Mouse (Mus musculus) limb, embryonic 15.5 days (tissue): ENCODE measurements around the gene Mbd6. TPM values are rescaled to one million over a fixed set of nuclear protein-coding genes. Genes with fewer than 3 reads are reported as not detected.
"Not testable (repeated sequence)": the region's sequence is repeated elsewhere in the genome, so short reads cannot be mapped to it uniquely, and the experiment has no call there.

Experiments used
- ATAC-seq: fragments of 200-750 bp; cut with Nextera tagmentation; 2 replicates; pipeline ENCODE4 v1.8.0; 2017; ENCODE audit warnings: low read depth, moderate TSS enrichment; ENCODE audit not compliant: insufficient number of reproducible peaks, low FRiP score, low TSS enrichment
- H3K27ac ChIP-seq: fragments of 300-500 bp; sonication (generic); 2 replicates; pipeline ENCODE4 v1.5.1; 2015; ENCODE audit warnings: moderate library complexity, mild to moderate bottlenecking, inconsistent platforms
- H3K27me3 ChIP-seq: fragments of 300-500 bp; sonication (generic); 2 replicates; pipeline ENCODE4 v1.6.1; 2015; ENCODE audit warnings: inconsistent platforms
- H3K36me3 ChIP-seq: fragments of 300-500 bp; sonication (generic); 2 replicates; pipeline ENCODE4 v1.6.1; 2015; ENCODE audit warnings: inconsistent platforms
- H3K4me1 ChIP-seq: fragments of 300-500 bp; sonication (generic); 2 replicates; pipeline ENCODE4 v1.6.1; 2015; ENCODE audit warnings: inconsistent platforms
- H3K4me2 ChIP-seq: fragments of 300-500 bp; sonication (generic); 2 replicates; pipeline ENCODE4 v1.6.1; 2015; ENCODE audit warnings: mild to moderate bottlenecking, inconsistent platforms
- H3K4me3 ChIP-seq: fragments of 300-500 bp; sonication (generic); 2 replicates; pipeline ENCODE4 v1.5.1; 2015; ENCODE audit warnings: mild to moderate bottlenecking, inconsistent platforms
- H3K9ac ChIP-seq: fragments of 300-500 bp; sonication (generic); 2 replicates; pipeline ENCODE4 v1.6.1; 2015; ENCODE audit warnings: inconsistent platforms
- H3K9me3 ChIP-seq: fragments of 300-500 bp; sonication (generic); 2 replicates; pipeline ENCODE4 v1.6.1; 2016; ENCODE audit warnings: inconsistent platforms
- WGBS: fragments of 180-500 bp; shearing (Covaris S2); methylation state at CpG from one replicate; pipeline ENCODE4 v1.1.7; 2015; 5-methylcytosine and 5-hydroxymethylcytosine counted together
- polyA plus RNA-seq: library from polyadenylated mRNA; unstranded; fragments of >200 nt; fragmentation: Nextera tagmentation; extraction: Ambion mirVana; gene quantifications from 2 replicates; pipeline ENCODE4 v1.2.1, GENCODE M21; 2015

The Mbd6 gene
- polyA plus RNA-seq, 1 experiment from 2014 or later, result 16.2 TPM

DNA sequence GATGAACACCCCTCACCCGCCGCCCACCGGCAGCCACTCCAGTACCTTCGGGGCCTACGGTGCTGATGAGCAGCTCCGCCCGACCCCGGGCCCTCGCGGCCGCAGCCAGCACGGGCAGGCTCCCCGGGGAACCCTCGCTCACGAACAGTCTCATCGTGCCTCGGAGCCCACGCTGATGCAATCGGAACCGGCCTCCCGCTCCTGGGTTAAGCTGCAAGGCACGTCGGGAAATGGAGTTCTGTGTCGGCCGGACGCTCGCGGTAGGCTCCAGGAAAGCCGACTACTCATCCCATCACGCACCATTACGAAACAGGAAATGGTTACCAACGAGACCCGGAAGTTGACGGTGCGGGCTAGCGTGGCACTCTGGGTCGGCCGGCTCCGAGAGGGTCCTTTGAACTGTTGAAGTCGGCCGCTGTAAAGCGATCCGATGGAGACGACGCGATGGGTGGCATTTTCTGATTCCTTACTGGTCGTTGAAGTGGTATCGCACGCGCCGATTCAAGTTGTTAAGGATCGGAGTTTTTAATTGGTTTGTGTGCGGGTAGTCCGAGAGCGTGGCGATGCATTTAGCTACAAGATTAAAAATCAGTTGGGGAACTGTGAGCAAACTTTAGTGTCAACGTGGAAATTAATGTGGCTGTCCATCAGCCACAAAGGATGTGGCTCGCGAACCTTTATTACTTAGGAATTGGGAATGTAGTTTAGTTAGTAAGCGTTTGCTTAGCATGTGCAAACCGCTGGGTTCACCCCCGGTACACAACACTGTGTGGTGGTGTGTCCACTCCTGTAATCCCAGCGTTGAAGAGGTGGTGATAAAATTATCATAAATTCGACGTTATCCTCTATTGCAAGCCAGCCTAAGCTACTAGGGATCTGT, 22.9 kb upstream of the Mbd6 start, which contains the start of gene Mars:
Gene Mars, minus strand, starts transcription at position 311 of the 880 bp plus-strand sequence.
- H3K9ac ChIP-seq, result peak within 1 kb of the TSS; percentile 80
- H3K9me3 ChIP-seq, result no peaks in the 10 kb centered on the region
- under 1% methylated on average over 65 of the region's 65 CpGs for WGBS
- peak within 1 kb of the TSS; percentile 84 for H3K27ac ChIP-seq
- H3K27me3 ChIP-seq, result no peaks in the 10 kb centered on the region
- H3K4me2 ChIP-seq, result peak within 1 kb of the TSS; percentile 65
- peaks cover 32% of the 10 kb centered on the region for H3K36me3 ChIP-seq
- ATAC-seq, result peak; percentile 92
- peak within 1 kb of the TSS; percentile 81 for H3K4me3 ChIP-seq
- peaks cover 12% of the 10 kb centered on the region for H3K4me1 ChIP-seq

DNA sequence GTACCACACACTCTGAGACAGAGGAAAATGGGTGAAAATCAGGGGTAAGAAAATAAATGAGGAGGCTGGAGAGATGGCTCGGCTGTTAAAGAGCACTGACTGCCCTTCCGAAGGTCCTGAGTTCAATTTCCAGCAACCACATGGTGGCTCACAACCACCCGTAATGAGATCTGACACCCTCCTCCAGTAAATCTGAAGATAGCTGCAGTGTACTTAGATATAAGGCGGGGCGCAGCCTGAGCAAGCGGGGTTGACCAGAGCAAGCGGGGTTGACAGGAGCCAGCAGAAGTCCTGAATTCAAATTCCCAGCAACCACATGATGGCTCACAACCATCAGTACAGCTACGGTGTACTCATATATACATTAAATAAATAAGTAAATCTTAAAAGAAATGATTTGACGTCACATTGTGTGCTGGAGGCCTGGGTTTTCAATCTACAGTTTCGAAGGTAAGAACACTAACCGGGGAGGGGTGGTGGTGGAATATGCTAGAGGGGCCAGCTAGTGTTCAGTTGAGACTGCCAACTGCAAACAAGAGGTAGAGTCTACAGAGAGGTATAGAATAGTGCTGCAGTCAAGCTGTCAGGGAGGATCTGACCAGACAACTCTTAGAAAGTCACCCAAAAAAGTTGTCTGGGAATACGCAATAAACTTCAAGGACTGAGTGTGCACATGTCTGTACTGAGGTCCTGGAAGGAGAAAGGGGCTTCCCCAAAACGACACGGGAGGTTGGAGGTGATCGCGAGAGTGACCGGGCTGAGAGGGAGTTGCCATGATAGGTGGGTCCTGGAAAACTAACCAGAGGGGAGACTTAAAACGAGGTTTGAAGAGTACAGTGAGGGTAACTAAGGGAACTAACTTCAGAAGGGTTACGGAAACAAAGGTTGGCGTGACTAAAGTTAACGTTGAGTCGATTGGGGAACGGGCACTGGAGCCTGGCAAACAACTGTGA, 22.0 kb upstream of the Mbd6 start:
- no peaks in the 10 kb centered on the region for H3K9me3 ChIP-seq
- peak overlapping the region; percentile 65 for H3K4me2 ChIP-seq
- peak overlapping the region; percentile 80 for H3K9ac ChIP-seq
- peak; percentile 49 for ATAC-seq
- 35% methylated on average over 23 of the region's 23 CpGs for WGBS
- peak overlapping the region; percentile 81 for H3K4me3 ChIP-seq
- peaks cover 12% of the 10 kb centered on the region for H3K4me1 ChIP-seq
- H3K36me3 ChIP-seq, result peaks cover 41% of the 10 kb centered on the region
- H3K27me3 ChIP-seq, result no peaks in the 10 kb centered on the region
- peak overlapping the region; percentile 84 for H3K27ac ChIP-seq

DNA sequence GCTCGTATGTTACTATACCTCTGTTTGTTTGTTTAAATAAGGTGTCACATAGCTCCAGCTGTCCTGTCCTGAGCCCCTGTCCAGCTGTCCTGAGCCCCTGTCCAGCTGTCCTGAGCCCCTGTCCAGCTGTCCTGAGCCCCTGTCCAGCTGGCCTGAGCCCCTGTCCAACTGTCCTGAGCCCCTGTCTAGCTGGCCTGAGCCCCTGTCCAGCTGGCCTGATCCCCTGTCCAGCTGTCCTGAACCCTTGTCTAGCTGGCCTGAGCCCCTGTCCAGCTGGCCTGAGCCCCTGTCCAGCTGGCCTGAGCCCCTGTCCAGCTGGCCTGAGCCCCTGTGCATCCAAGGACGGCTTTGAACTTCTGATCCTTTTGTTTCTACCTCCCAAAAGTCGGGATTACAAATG, 20.3 kb upstream of the Mbd6 start:
- 90% methylated on average over 3 of the region's 3 CpGs for WGBS
- not testable (repeated sequence) for H3K9me3 ChIP-seq

DNA sequence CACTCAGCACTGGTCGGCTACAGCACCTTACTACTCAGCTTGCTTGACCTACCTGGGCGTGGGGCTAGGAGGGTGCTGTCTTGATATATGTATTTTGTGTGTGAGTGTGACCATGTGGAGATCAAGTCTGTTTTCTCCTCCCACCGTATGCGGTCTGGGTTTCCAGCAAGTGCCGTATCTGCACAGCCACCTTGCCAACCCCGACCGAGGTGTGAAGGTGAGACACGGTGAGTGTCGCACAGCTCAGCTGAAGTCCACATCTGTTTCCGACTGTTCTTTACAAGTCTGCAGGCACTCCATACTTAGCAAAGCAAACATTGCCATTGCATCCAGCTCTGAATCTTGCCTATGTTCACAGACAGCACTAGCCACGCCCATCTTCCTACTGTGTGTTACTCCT, 14.3 kb upstream of the Mbd6 start:
- Histone ChIP-seq H3K36me3 (peaks cover 94% of the 10 kb centered on the region), H3K27me3 (no peaks in the 10 kb centered on the region), H3K27ac (no peak overlapping the region), H3K9ac (no peak overlapping the region), H3K4me1 (no peaks in the 10 kb centered on the region), H3K4me2 (no peak overlapping the region), H3K4me3 (no peak overlapping the region), H3K9me3 (no peaks in the 10 kb centered on the region)
- 92% methylated on average over 11 of the region's 11 CpGs for WGBS
- ATAC-seq, result no peak

More for the DNA sequence above, 20.3 kb upstream of the Mbd6 start:
- not testable (repeated sequence) for H3K9ac ChIP-seq, ATAC-seq, H3K4me2 ChIP-seq, H3K27ac ChIP-seq, H3K27me3 ChIP-seq, H3K4me3 ChIP-seq
- Histone ChIP-seq H3K4me1 (peaks cover 12% of the 10 kb centered on the region), H3K36me3 (peaks cover 57% of the 10 kb centered on the region)

DNA sequence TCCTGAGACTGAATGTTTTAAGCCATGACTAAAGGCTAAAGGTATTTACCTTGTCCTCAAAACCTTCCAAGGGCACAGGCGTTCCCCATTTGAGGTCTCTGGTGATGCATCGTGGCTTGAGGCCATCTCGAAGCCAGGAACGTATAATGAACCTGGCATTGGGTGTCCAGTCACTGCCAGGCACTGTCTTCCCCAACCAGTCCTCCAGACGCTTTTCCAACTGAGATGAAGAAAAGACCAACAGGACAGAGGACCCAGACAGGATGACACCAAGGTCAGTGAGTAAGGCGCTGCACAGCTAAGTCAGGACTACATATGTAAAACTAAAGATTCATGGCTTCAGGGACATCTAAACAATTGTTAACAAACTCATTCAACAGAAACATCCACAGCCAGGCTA, 11.5 kb upstream of the Mbd6 start:
- WGBS, result 92% methylated on average over 6 of the region's 6 CpGs
- Histone ChIP-seq H3K4me1 (no peaks in the 10 kb centered on the region), H3K9me3 (no peaks in the 10 kb centered on the region), H3K27me3 (no peaks in the 10 kb centered on the region), H3K4me2 (no peak overlapping the region), H3K27ac (no peak overlapping the region), H3K9ac (no peak overlapping the region), H3K36me3 (peaks cover 94% of the 10 kb centered on the region), H3K4me3 (no peak overlapping the region)
- ATAC-seq, result no peak

DNA sequence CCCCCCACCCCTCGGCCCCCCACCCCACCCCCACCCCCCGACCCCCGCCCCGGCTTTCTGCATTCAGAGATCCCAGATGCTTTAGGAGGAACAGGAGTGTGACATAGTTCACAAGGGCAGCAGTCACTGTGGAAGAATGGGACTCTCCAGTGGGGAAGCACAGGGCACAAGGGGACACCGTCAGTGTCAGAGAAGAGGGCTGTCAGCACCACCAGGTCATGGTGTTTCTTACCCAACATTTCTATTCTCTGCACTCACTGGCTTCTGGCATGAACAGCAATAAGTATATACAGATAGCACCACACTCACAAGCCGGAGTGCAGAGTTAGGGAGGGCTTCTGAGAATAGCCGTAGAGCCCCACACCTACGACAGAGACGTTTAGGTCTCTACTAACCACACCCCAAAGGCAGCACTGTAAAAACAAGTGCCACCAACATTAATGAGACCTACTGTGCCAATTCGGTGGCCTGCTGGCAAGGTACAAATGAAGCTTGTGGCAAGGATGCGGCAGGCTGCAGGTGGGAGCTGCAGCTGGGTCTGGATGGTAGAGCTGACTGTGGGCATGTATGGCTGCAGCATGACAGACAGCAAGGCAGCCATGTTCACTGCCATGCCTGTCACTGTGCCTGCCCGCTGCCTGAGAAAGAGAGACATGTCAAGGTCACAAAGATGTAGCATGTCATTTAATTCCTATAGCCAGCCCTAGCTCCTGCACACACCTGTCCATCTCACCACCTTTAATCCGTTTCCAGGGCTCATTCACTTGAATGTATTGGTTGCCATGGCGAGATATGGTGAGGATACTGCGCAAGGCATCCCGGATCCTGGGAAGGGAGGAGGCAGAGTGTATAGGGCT, 8.4 kb upstream of the Mbd6 start:
- Histone ChIP-seq H3K9me3 (no peaks in the 10 kb centered on the region), H3K36me3 (peaks cover 94% of the 10 kb centered on the region), H3K27ac (no peak overlapping the region), H3K4me2 (no peak overlapping the region), H3K4me1 (peaks cover 11% of the 10 kb centered on the region), H3K9ac (no peak overlapping the region), H3K27me3 (no peaks in the 10 kb centered on the region), H3K4me3 (no peak overlapping the region)
- 91% methylated on average over 16 of the region's 16 CpGs for WGBS
- no peak for ATAC-seq

DNA sequence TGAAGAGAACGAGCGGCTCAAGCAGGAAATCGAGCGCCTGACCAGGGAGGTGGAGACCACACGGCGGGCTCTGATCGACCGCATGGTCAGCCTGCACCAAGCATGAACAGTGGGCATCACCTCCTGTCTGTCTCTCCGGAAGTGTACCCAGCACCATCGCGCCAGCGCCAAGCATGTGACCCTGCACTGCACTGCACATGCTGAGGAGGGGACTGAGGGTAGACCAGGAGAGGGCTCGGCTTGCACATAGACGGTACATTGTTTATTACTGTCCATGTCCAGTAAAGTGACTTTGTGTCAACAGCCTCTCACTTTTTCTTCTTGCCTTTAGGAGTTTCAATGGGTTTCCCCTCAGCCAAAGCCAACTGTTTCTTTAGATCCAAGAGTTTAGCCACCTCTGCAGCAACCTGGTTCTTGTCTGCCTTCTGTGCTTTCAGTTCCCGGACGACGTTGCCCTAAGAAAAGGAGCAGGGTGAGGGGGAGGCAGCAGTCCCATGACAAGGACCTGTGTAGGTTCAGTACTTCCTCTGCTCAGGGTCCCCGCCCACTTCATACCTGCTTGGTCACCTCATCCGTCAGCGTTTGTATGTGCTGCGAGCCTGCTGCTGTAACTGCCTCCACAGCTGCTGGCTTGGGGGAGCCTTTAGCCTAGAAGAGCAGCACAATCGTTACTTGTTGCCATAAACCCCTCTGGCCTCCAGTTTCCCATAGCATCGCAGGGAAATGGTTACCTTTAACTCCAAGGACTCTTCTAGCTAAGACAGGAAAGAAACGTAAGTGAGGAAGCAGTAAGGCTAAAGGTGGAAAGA, 7.4 kb upstream of the Mbd6 start:
- Histone ChIP-seq H3K4me2 (no peak overlapping the region), H3K27me3 (no peaks in the 10 kb centered on the region), H3K27ac (no peak overlapping the region), H3K4me3 (no peak overlapping the region), H3K9me3 (no peaks in the 10 kb centered on the region), H3K36me3 (peaks cover 85% of the 10 kb centered on the region), H3K4me1 (peaks cover 20% of the 10 kb centered on the region), H3K9ac (no peak overlapping the region)
- WGBS, result 88% methylated on average over 24 of the region's 24 CpGs
- ATAC-seq, result no peak

DNA sequence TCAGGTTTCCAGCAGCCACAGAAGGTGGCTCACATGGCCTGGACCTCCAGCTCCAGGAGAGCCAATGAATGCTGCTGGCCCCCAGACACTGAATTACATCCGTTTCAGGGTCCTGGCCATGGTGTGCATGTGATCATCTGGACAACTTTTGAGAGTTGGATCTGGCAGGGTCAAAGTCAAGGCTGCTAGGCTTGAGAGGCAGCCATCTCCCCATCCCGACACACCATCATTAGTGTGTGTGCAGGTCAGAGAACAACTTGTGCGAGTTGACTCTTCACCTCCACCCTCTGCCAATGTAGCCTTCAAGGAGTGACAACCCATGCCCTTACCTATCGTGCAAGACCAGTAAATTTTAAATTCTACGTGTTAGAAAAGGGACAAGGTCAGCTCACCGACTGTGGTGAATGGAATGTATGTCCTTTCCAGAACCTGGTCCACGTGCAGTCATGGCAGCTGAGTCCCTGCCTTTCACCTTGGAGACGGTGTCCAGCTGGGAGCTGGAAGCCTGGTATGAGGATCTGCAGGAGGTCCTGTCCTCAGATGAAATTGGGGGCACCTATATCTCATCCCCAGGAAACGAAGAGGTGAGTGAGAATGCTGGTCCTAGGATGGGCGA, 6.2 kb upstream of the Mbd6 start:
- Histone ChIP-seq H3K9ac (no peak overlapping the region), H3K36me3 (peaks cover 74% of the 10 kb centered on the region), H3K4me2 (no peak overlapping the region), H3K9me3 (no peaks in the 10 kb centered on the region), H3K4me1 (peaks cover 20% of the 10 kb centered on the region), H3K27ac (no peak overlapping the region), H3K27me3 (no peaks in the 10 kb centered on the region), H3K4me3 (no peak overlapping the region)
- no peak for ATAC-seq
- WGBS, result 93% methylated on average over 10 of the region's 10 CpGs

DNA sequence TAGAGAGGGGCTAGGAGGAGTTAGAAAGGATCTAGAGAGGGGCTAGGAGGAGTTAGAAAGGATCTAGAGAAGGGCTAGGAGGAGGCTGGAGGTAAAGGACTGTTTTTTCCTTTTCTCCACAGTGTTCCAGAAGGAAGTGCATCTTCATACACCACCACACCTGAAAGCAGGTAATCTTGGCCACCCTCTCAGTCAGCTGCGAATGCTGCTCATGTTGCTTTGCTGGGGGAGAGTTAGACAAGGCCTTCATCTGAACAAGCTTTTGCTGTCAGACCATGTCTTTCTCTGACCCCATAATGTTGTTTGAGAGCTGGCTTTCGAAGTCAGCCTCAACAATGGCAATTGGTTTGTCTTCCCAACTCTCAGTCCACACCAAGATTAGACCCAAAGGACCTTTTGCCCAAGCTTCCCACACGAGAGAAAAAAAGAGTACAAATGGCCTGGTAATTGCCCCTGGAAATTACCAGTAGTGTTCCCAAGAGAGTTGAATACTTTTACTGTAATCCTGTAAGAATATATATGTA, 4.8 kb upstream of the Mbd6 start:
- peaks cover 61% of the 10 kb centered on the region for H3K36me3 ChIP-seq

DNA sequence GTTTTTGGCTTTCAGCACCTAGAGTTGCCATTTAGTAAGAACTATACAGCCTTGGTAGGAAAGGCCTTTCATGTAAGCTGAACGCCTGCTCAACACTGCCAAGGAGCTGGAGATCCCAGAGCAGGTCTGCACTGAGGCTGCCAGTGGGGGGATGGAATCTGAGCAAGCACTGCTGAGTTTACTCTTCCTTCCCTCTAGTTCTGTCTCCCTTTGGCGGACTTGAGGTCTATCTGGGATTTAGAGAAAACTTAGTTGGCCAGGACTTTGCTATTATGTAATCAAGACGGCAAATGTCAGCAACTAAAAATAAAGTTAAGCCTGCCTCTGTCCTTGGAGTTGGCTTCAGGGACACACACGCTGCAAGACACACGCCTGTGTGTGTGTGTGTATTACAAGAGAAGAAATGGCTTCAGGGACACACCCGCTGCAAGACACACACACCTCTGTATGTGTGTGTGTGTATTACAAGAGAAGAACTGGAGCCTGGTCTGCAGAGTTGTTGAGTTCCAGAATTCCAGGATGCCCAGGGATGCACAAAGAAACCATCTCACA, 4.2 kb upstream of the Mbd6 start:
- no peak overlapping the region for H3K27ac ChIP-seq
- peaks cover 26% of the 10 kb centered on the region for H3K4me1 ChIP-seq
- peaks cover 59% of the 10 kb centered on the region for H3K36me3 ChIP-seq
- no peak overlapping the region for H3K4me2 ChIP-seq
- no peak for ATAC-seq
- H3K27me3 ChIP-seq, result no peaks in the 10 kb centered on the region
- H3K4me3 ChIP-seq, result no peak overlapping the region
- H3K9me3 ChIP-seq, result no peaks in the 10 kb centered on the region
- 83% methylated on average over 6 of the region's 6 CpGs for WGBS
- no peak overlapping the region for H3K9ac ChIP-seq

More for the DNA sequence above, 4.8 kb upstream of the Mbd6 start:
- Histone ChIP-seq H3K27ac (no peak overlapping the region), H3K9ac (no peak overlapping the region), H3K4me3 (no peak overlapping the region), H3K27me3 (no peaks in the 10 kb centered on the region), H3K4me2 (no peak overlapping the region), H3K4me1 (peaks cover 24% of the 10 kb centered on the region), H3K9me3 (no peaks in the 10 kb centered on the region)
- no peak for ATAC-seq
- 82% methylated on average over 3 of the region's 3 CpGs for WGBS
